Mouse (Mus musculus) erythroblast, embryonic 14.5 days (primary cell): ENCODE data around the gene 1700012P22Rik. TPM values are rescaled to one million over a fixed set of nuclear protein-coding genes. Genes with fewer than 3 reads are reported as not detected.

Experiments
- H3K27me3 ChIP-seq: 2 replicates; pipeline ENCODE4 v1.6.1; 2012; ENCODE audit warnings: inconsistent platforms; ENCODE audit not compliant: control insufficient read depth
- H3K36me3 ChIP-seq: 2 replicates; pipeline ENCODE4 v1.6.1; 2012; ENCODE audit warnings: mild to moderate bottlenecking, inconsistent platforms; ENCODE audit not compliant: control insufficient read depth
- H3K4me1 ChIP-seq: 2 replicates; pipeline ENCODE4 v1.6.1; 2012; ENCODE audit warnings: inconsistent platforms; ENCODE audit not compliant: control insufficient read depth
- H3K4me3 ChIP-seq: replicated peaks from 2 replicates; pipeline ENCODE3; 2012; ENCODE audit warnings: moderate library complexity, mild to moderate bottlenecking, inconsistent platforms
- H3K9me3 ChIP-seq: 2 replicates; pipeline ENCODE4 v1.6.1; 2012; ENCODE audit warnings: low read length, inconsistent platforms, mixed read lengths; ENCODE audit not compliant: control insufficient read depth
- GATA1 ChIP-seq: IDR thresholded peaks from 2 replicates; pipeline ENCODE4 v1.6.1; 2012; ENCODE audit warnings: low read length, inconsistent platforms, mixed read lengths
- TAL1 ChIP-seq: IDR thresholded peaks from 3 replicates; pipeline ENCODE4 v1.6.1; 2012; ENCODE audit warnings: low read length, inconsistent platforms, mixed read lengths
- polyA plus RNA-seq: library from polyadenylated mRNA; stranded (reverse); fragments of >175 nt; gene quantifications from 2 replicates; pipeline ENCODE4 v1.2.3, GENCODE M21; 2012

The 1700012P22Rik gene
- polyA plus RNA-seq, 1 experiment, result not detected

- H3K36me3 ChIP-seq, result no peaks in the 10 kb centered on the region
- TF ChIP-seq GATA1 (no peak), TAL1 (no peak)
These were observed 9.7 kb downstream of the 1700012P22Rik start for GRCm38 (mm10) chr4:144428868-144429267.

GRCm38 (mm10) chr4:144424590-144424989, 14.0 kb downstream of the 1700012P22Rik start:
- no peak for TF ChIP-seq TAL1
- Histone ChIP-seq H3K27me3 (no peaks in the 10 kb centered on the region), H3K36me3 (no peaks in the 10 kb centered on the region), H3K4me3 (no peak overlapping the region), H3K9me3 (no peaks in the 10 kb centered on the region), H3K4me1 (no peaks in the 10 kb centered on the region)

More at GRCm38 (mm10) chr4:144428868-144429267, 9.7 kb downstream of the 1700012P22Rik start:
- no peaks in the 10 kb centered on the region for H3K4me1 ChIP-seq
- no peaks in the 10 kb centered on the region for H3K27me3 ChIP-seq
- H3K4me3 ChIP-seq, result no peak overlapping the region
- no peaks in the 10 kb centered on the region for H3K9me3 ChIP-seq

- Histone ChIP-seq H3K27me3 (no peaks in the 10 kb centered on the region), H3K4me3 (no peak overlapping the region), H3K36me3 (no peaks in the 10 kb centered on the region), H3K4me1 (no peaks in the 10 kb centered on the region), H3K9me3 (no peaks in the 10 kb centered on the region)
- no peak for TF ChIP-seq GATA1
These were observed 17.9 kb downstream of the 1700012P22Rik start for GRCm38 (mm10) chr4:144420644-144421043.

GRCm38 (mm10) chr4:144408290-144408689, 30.3 kb downstream of the 1700012P22Rik start, which contains the start of gene Pramef12:
TSS of gene Pramef12 (minus strand) at chr4:144408464.
- TF ChIP-seq TAL1 (no peak), GATA1 (no peak)
- Histone ChIP-seq H3K9me3 (no peaks in the 10 kb centered on the region), H3K4me1 (no peaks in the 10 kb centered on the region), H3K4me3 (no peak within 1 kb of the TSS), H3K27me3 (no peaks in the 10 kb centered on the region), H3K36me3 (no peaks in the 10 kb centered on the region)

- Histone ChIP-seq H3K4me3 (no peak overlapping the region), H3K36me3 (no peaks in the 10 kb centered on the region), H3K9me3 (no peaks in the 10 kb centered on the region), H3K4me1 (no peaks in the 10 kb centered on the region), H3K27me3 (no peaks in the 10 kb centered on the region)
- TF ChIP-seq GATA1, result no peak
- no peak for TF ChIP-seq TAL1
These were observed 32.3 kb downstream of the 1700012P22Rik start for GRCm38 (mm10) chr4:144406261-144406660.

- Histone ChIP-seq H3K4me3 (no peak overlapping the region), H3K9me3 (no peaks in the 10 kb centered on the region), H3K27me3 (no peaks in the 10 kb centered on the region), H3K36me3 (no peaks in the 10 kb centered on the region), H3K4me1 (no peaks in the 10 kb centered on the region)
- TF ChIP-seq TAL1 (no peak), GATA1 (no peak)
These were observed 34.0 kb downstream of the 1700012P22Rik start for GRCm38 (mm10) chr4:144404456-144405086.

GRCm38 (mm10) chr4:144402712-144403111, 35.9 kb downstream of the 1700012P22Rik start:
- Histone ChIP-seq H3K4me1 (no peaks in the 10 kb centered on the region), H3K4me3 (no peak overlapping the region), H3K36me3 (no peaks in the 10 kb centered on the region), H3K9me3 (no peaks in the 10 kb centered on the region), H3K27me3 (no peaks in the 10 kb centered on the region)
- TF ChIP-seq TAL1, result no peak
- no peak for TF ChIP-seq GATA1

GRCm38 (mm10) chr4:144396316-144396715, 42.3 kb downstream of the 1700012P22Rik start:
- TF ChIP-seq GATA1 (no peak), TAL1 (no peak)
- Histone ChIP-seq H3K9me3 (peaks cover 7% of the 10 kb centered on the region), H3K4me3 (no peak overlapping the region), H3K27me3 (no peaks in the 10 kb centered on the region), H3K36me3 (no peaks in the 10 kb centered on the region), H3K4me1 (no peaks in the 10 kb centered on the region)

- Histone ChIP-seq H3K9me3 (peaks cover 10% of the 10 kb centered on the region), H3K4me1 (no peaks in the 10 kb centered on the region), H3K4me3 (no peak within 1 kb of the TSS), H3K27me3 (no peaks in the 10 kb centered on the region), H3K36me3 (no peaks in the 10 kb centered on the region)
- no peak for TF ChIP-seq TAL1
These were observed 60.7 kb downstream of the 1700012P22Rik start, which contains the start of gene Pramef20 for GRCm38 (mm10) chr4:144377911-144378310. TSS of gene Pramef20 (minus strand) at chr4:144377933.

Other genes with a start within 250 kb of the 1700012P22Rik start
- not detected in 2 replicates for gene Oog2, start 248.1 kb downstream of the 1700012P22Rik start, polyA plus RNA-seq
- gene C87977, start 225.5 kb downstream of the 1700012P22Rik start, polyA plus RNA-seq, result not detected in 2 replicates
- gene Pramel5, start 158.3 kb downstream of the 1700012P22Rik start, polyA plus RNA-seq, result not detected in 2 replicates
- not detected in 2 replicates for gene Gm13128, start 108.5 kb downstream of the 1700012P22Rik start, polyA plus RNA-seq
- gene Gm13119, start 80.8 kb downstream of the 1700012P22Rik start, polyA plus RNA-seq, result not detected in 2 replicates
- not detected in 2 replicates for gene Pramef20, start 60.8 kb downstream of the 1700012P22Rik start, polyA plus RNA-seq
- gene Pramef12, start 30.3 kb downstream of the 1700012P22Rik start, polyA plus RNA-seq, result not detected in 2 replicates
- gene Gm9944, start 14.5 kb upstream of the 1700012P22Rik start, polyA plus RNA-seq, result not detected in 2 replicates
- not detected in 2 replicates for gene Aadacl3, start 25.0 kb upstream of the 1700012P22Rik start, polyA plus RNA-seq
- gene 9430007A20Rik, start 81.0 kb upstream of the 1700012P22Rik start, polyA plus RNA-seq, result not detected in 2 replicates
- not detected in 2 replicates for gene Gm13124, start 126.4 kb upstream of the 1700012P22Rik start, polyA plus RNA-seq
- gene Aadacl4, start 174.9 kb upstream of the 1700012P22Rik start, polyA plus RNA-seq, result not detected in 2 replicates
- not detected in 2 replicates for gene Gm436, start 247.6 kb upstream of the 1700012P22Rik start, polyA plus RNA-seq